Mouse (Mus musculus): ENCODE data around the gene Vmn1r43.
"Not testable (repeated sequence)": the region's sequence is repeated elsewhere in the genome, so short reads cannot be mapped to it uniquely, and the experiment has no call there.

Vmn1r43 gene

GRCm38 (mm10) chr6:89876313-89876712, at the start of gene Vmn1r43, which contains the start of gene Vmn1r42:
Gene Vmn1r43 (minus strand): TSS chr6:89876413.
Gene Vmn1r42 (minus strand): TSS chr6:89876413.
- DNase-seq (ENCODE audit: low spot score): not testable (repeated sequence)

- no peak for DNase-seq (ENCODE audit: low spot score)
These were observed 7.6 kb upstream of the Vmn1r43 start for GRCm38 (mm10) chr6:89883812-89884211.

- no peak for DNase-seq (ENCODE audit: low spot score)
These were observed 7.1 kb upstream of the Vmn1r43 start, which contains the start of gene Vmn1r44 for GRCm38 (mm10) chr6:89883360-89883759. Gene Vmn1r44 (plus strand): TSS chr6:89883660.

GRCm38 (mm10) chr6:89880867-89881266, 4.7 kb upstream of the Vmn1r43 start:
- DNase-seq (ENCODE audit: low spot score): no peak

- no peak for DNase-seq (ENCODE audit: low spot score)
These were observed 750 bp upstream of the Vmn1r43 start for GRCm38 (mm10) chr6:89876963-89877362.

GRCm38 (mm10) chr6:89867976-89868375, 8.2 kb downstream of the Vmn1r43 start:
- no peak for DNase-seq (ENCODE audit: low spot score)

- no peak for DNase-seq (ENCODE audit: low spot score)
These were observed 8.9 kb downstream of the Vmn1r43 start for GRCm38 (mm10) chr6:89867276-89867675.

GRCm38 (mm10) chr6:89863792-89864191, 12.4 kb downstream of the Vmn1r43 start:
- DNase-seq (ENCODE audit: low spot score): no peak

- DNase-seq (ENCODE audit: low spot score): no peak
These were observed 16.4 kb downstream of the Vmn1r43 start for GRCm38 (mm10) chr6:89859839-89860238.

- DNase-seq (ENCODE audit: low spot score): no peak
These were observed 18.7 kb downstream of the Vmn1r43 start for GRCm38 (mm10) chr6:89857552-89857951.
